Mouse (Mus musculus) megakaryocyte-erythroid progenitor cell, adult 5-6 weeks (primary cell): ENCODE data around the gene Ptges2. TPM values are rescaled to one million over a fixed set of nuclear protein-coding genes. Genes with fewer than 3 reads are reported as not detected.
A peak's percentile ranks its signal among the peaks of the same experiment; 100 is the strongest.
"Not testable (repeated sequence)": the region's sequence is repeated elsewhere in the genome, so short reads cannot be mapped to it uniquely, and the experiment has no call there.

ENCODE experiments used
- ATAC-seq: replicated peaks from 2 replicates; pipeline ENCODE4 v1.8.0; 2016; ENCODE audit warnings: mild to moderate bottlenecking, inconsistent platforms; ENCODE audit not compliant: severe bottlenecking, poor library complexity, low FRiP score, low TSS enrichment
- total RNA-seq, 2 experiments: library from RNA; stranded (forward) in 1 of 2; stranded (reverse) in 1 of 2; fragments of 200-1000, 215-1000 nt in 1 of 2; fragments of >200 nt in 1 of 2; fragmentation: Nextera tagmentation in 1 of 2; gene quantifications; 2 replicates each; pipeline ENCODE4 v1.2.3; 2014 to 2017

The Ptges2 gene
- total RNA-seq (2014; fragmentation: Nextera tagmentation) (10.3 and 11.2 TPM in 2 replicates), total RNA-seq (2017) (14.4 and 18.4 TPM in 2 replicates)

DNA sequence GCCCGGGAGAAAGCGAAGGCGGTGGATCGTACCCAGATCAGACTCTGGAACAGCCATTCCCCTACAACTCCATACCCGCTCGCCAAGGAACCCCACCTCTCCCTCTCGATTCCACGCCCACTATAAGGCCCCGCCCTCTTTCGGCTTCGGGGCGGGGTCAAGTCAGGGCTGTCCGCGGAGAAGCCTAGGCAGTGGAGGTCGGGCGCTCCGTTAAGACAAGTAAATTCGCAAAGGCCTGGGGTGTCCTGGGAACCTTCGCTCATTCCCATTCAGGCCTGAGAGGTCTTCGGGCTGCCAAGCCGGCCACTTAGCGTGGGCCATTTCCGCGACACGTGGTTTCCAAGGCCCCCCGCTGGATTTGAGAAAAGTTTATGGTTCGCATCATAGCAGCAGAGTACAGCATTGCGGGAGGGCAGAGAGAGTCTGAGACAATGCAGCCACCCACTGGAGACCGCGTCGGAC lies at the start of gene Ptges2:
Gene Ptges2, plus strand, starts transcription at position 413 of the 462 bp plus-strand sequence.
- ATAC-seq: peak; percentile 78

DNA sequence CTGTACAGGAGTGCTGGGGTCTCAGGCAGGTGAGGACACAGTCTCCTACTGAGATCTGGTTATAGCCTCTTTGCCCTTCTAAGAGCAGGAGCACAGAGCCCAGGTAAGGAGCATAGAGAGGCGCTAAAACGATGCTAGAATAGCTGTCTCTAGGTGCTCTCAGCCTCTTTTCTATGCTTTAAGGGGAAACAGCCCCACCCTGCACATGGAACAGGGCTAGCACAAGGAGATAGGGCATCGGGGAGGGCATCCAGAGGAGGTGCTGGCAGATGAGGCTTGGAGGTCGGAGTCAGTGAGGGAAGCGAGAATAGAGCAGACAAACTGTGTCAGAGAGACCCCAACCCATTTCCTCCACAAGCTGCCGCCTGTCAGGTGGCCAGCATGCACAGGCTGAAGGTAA lies 48.7 kb upstream of the Ptges2 start:
- ATAC-seq: no peak

DNA sequence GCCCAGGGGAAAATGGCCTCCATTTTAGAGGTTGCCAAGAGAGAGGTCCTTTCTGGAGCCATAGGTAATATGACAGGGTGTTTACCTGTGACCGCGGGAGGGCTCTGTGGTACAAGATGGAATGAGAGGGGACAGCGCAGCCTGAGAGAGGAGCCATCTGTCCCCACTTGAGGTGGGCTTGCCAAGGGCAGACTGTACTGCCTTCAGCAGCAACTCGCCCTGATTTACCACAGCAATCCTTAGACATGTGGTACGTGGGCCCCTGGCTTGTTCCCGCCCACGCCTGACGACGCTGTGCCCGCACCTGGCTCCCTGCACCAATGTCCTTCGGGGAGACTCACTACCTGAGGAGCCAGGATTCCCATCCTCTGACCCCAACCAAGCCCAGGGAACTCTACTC lies 47.4 kb upstream of the Ptges2 start:
- no peak for ATAC-seq

DNA sequence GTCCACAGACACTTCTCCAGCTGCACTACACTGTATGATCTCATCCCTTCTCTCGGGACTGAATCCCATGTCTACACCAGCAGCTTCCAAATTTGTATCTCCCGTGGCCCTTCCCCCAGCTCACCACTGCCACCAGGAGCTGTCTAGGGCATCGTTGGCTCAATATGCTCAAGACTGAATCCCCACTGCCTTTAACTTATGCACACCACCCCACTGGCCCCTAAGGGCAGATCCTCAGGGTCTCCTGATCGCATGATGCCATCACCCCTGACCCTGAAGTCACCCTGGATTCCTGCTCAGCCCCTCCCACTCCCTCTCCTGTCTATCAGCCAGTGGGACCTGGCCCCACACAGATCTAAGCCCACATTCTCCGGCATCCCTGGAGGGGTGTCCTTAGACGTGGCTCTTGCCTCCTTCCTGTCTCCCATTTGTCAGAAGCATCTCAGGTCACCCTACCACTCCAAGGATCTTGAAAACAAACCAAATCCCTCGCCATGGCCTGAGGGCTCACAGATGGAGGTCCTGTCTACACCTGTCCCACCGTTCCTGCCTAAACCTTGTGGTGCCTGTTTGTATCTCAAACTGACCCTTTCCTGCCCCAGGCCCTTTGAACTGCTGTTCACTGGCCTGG lies 46.0 kb upstream of the Ptges2 start:
- ATAC-seq: no peak

DNA sequence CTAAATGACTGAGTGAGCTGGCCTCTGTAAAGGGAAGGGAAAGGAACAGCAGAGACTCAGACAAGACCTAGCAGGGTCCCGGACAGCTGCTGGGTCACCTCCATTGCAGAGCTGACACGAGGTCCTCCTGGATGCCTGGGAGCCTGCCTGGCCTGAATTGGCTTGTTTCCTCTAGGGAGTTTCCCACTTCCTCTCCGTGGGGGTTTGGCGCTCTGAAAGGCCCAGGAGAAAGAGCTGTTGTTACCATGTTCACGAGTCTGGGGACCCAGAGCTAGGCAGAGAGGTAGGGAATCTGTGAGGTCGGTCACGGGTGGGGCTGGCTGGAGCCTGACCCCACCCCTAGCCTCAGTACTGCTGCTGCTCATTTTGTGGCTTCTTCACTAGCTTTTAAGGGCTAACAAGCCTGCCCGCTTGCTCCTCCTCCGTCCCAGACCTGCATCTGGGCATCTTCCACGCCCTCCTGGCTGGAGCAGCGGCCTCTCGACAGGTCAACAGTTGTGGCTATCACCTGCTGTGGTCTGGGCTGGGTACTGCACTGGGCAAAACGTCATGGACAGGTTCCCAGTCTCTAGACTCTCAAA lies 45.1 kb upstream of the Ptges2 start:
- no peak for ATAC-seq

DNA sequence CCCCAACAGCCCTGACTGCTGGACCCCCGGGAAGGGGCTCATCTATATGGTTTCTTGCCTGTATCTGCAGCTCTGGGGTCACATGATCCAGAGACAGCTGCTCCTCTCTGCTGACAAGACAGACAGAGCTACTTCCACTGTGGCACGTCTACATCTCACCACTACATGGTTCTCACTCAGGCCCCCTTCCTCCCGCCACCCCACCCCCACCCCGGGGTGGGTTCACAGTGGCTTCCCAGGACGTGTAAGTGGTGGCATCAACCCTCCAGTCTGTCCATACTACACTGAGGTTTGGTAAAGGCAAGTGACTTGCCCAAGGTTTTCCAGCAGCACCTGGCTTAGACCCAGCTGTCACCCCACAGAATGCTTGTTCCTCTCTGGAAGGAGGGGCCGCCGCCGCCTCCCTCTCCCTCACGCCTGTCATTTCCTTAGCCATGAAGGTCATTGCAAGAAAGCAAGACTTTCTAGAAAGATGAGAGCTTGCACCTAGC lies 44.2 kb upstream of the Ptges2 start:
- ATAC-seq: no peak

DNA sequence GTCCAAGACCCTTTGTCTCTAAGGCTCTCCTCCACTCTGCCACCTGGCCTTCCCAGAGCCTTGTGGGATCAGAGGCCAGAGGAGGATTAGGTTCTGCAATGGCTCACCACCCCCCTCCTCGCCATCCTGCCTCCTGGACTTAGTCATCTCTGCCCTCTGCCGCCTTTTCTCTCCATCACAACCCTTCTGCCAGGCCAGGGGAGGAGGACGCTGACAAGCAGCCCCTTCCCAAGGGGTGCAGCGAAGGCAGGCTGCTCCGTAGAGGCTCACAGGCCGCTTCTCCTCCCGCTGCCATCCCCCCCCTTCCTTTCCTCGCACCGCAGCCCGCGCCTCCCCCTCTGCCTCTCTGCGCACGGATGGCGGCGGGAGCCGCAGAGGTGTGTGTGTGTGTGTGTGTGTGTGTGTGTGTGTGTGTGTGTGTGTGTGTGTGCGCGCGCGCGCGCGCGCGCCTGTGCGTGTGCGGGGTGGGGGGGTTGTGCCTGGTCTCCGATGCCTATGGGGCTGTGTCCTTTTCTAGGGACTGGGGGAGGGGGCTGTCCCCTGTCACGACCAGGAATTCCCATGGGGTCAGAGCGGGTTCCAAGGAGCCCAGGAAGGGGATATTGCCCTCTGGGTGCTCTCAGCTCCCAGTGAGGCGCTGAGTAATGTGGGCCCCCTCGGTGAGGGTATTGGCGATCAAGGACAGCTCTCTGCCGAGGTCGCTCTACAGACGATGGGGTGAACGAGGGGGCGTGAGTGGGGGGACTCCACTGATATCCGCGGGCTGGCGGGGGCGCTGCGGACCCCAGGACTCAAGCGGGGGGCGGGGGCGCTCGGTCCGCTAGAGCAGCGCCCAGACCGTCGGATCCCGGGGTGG lies 43.3 kb upstream of the Ptges2 start, which contains the start of gene Ciz1:
Gene Ciz1, plus strand, starts transcription at position 177 of the 856 bp plus-strand sequence.
- ATAC-seq: no peak

DNA sequence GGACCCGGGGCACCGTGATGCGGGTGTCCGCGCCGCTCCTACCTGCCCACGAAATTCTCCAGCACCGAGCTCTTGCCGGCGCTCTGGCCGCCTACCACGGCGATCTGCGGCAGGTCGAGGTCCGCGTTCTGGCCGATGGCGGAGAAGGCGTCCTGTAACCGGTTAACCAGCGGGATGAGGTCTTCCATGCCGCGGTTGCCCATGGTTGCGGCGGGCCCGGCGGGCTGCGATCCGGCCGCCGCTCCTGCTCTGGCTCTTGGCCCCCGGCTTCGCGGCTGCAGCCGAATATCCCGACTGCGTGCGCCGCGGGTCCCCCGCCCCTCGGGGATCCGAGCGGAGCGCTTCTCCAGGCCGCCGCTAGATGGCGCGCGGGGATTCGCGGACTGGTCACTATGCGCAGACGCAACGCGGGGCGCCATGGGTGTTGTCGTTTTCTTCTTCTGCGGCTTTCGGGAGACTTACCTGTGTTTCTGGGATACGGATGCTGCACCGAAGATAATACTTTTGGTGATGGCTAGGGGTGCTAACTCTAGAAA lies 42.6 kb upstream of the Ptges2 start, which contains the start of gene Dnm1:
Gene Dnm1, minus strand, starts transcription at position 332 of the 536 bp plus-strand sequence.
- peak; percentile 75 for ATAC-seq

DNA sequence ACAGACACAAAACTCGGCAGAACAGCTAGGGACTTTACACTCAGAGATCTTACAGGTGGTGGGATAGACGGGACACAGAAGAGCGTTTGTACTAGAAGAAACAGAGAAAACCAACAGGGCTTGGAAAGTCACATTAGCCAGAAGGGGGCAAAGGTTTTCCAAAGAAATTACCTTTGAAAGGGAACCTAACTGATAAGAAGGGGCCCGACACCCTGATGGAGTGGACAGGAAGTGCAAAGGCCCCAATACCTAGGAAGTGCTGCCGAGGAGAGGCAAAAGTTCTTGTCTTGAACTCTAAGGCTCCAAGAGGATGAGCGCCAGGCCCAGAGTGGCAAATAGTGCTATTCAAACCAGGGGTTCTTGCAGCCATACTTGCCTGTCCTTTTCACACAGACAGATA lies 41.9 kb upstream of the Ptges2 start:
- ATAC-seq: no peak

DNA sequence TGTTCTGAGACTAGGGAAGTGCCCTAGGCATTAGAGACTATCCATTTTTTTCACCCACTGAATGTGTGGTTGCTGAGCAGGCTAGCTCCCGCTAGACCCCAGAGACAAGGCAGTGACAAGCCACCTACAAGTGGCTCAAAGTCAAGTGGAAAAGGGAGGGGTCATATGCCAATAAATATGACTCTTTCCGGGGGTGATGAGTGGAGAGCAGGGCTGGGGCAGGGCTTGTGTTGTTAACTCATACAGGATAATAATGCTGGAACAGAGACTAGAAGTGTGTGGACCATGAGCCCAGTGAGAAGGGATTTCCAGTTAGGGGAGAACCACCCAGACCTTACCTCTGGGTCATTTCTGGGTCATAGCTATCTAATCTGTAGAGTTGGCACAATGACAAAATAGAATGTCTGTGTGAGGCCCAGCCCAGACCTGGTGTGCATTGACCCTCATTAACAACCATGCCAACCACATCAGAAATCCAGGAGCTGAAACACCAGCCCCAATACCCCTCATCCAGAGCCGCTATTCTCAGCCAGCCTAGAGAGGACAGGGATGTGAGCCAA lies 41.3 kb upstream of the Ptges2 start:
- no peak for ATAC-seq

DNA sequence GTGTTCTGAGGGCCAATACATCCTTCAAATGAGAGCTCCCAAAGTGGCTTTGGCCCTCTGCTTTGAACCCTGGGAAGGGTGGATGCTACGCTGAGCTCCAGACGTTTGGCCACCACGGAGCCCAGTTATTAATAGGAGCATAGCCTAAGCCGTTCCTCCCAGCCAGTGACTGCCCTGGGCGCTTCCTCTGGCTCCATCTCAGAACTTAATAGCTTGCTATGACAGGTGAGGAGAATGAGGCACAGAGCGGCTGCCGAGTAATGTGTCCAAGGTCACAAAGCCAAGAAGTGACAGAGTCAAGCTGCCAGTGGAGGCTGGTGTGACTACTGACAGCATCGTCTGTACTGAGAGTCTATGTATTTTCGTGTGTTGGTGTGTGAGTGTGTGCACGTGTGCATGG lies 39.5 kb upstream of the Ptges2 start:
- no peak for ATAC-seq

DNA sequence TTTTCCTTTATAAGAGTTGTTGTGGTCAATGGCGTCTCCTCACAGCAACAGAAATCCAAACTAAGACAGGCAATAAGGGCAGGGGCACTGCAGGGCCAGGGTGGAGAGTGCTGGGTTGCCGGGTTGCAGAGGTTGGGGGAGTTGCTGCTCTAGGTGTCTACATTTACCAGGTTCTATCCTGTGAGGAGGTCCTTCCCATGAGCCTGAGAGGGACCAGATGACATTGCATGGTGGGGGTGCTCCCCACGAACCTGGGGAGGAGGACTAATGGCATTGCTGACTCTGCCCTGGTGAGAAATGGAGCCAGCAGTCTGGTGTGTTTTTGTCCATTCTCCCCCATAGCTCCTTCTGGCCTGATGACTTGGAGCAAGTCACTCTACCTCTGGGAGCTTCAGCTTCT lies 38.0 kb upstream of the Ptges2 start:
- ATAC-seq: no peak

DNA sequence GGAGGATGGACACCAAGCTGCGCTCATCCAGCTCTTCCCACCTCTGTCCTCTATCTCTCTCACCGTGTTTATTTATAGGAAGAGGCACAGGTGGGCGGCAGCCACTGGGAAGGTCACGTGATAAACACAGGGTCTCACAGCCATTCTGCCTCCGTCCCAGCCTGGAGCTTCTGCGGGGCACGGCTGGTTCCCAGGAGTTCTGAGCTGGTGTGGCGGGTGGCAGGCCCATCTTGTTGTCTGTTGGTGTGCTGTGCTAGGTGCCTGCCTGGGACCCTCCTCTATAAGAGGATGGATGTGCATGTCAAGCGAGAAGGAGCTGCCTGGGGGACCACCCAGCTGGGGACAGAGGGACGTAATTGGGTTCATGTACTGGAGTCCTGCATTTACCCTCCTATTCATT lies 37.3 kb upstream of the Ptges2 start:
- no peak for ATAC-seq

DNA sequence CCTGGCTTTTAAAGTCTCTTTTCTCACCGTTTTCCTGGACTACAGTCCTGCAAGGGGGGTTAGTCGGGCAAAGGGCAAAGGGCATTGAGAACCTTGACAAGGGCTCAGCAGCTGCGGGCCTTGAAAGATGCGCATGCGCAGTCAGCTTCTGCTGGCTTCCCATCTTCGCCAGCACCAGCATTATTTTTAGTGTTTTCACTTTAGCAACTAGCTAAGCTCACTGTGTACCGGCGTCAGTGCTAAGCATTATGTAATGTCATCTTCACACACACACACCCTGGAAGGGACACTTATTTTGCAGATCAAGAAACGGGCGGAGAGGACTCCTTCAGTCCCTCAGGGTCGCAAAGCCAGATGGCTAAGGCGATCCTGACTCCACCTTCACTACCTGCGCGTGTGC lies 35.0 kb upstream of the Ptges2 start:
- no peak for ATAC-seq

DNA sequence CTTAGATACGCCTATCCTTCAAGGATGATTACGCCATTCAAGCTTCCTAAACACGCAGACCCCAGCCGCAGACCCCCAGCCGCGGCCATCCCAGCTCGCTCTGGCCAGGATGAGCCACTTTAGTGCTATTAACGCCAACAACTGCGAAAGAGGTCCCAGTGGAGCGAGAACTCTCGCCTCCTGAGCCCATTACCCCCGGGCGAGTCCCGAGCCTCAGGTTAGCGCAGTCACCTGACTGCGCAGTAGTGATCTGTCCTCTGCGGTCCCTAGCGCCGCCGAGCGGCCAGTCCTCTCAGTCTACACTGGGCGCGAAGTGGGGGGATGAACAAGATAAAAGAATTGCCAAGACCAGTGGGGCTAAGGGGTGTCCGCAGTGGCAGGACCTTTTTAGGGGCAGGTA lies 34.3 kb upstream of the Ptges2 start:
- ATAC-seq: peak; percentile 64

DNA sequence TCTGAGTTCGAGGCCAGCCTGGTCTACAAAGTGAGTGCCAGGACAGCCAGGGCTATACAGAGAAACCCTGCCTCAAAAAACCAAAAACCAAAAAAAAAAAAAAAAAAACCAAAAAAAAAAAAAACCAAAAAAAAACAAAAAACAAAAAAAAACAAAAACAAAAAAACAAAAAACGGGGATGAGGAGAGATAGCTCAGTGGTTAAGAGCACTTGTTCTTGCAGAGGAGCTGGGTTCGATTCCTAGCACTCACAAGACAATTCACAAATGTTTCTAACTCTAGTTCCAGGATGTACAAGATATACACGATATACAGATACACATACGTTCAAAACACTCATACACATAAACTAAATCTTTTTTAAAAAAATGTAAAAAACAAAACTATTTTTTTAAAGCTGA lies 33.4 kb upstream of the Ptges2 start:
- ATAC-seq: not testable (repeated sequence)

DNA sequence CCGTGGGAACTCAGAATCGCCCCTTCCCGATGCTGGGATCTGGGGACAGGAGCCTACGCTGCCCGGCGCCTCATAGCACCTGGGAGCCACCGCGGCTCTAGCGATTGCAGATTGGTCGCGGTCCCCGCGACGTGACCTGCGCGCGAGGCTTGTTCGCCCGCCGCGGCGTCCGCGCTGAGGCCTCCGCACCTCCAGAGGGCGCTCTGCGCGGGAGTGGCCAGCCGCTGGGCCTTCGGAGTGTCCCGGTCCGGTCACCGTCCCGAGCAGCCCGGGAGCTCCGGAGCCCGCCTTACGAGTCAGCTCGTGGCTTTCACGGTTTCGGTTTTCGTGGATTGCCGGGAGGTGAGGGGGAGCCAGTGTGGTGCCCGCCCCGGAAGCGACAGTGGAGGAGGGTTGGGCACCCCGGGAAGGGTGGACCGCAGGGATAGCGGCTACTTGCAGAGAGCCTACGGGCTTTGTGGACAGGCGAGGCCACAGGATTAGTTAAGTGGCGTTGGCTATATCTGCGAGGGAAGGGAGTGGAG lies 32.8 kb upstream of the Ptges2 start:
- ATAC-seq: peak; percentile 79

DNA sequence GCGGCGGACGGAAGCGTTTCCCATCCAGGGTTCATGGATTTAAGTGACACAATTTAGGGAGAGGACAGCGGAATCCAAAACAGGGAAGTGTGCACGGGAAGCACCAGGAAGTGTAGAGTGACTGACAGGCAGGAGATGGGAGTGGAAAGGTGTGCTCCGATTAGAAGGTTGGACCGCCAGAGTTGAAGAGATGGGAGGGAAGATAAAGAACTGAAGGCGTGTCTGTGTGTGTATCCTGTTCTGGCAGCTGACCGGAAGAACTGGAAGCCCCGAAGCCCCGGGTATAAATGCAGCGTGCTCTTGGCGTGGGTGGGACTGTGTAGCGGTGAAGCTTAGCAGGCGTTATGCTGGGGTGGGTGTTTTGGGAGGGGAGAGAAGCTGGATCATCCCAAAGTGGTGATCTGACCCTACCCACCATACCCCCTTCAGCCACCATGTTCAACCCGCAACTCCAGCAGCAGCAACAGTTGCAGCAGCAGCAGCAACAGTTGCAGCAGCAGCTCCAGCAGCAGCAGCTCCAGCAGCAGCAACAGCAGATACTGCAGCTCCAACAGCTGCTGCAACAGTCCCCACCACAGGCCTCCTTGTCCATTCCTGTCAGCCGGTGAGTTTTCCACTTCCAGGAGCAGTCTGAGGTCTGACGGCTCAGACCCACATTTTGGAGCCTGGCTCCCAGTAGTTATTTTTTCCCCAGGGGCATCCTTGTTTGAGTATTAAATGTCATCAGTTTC lies 32.2 kb upstream of the Ptges2 start:
- ATAC-seq: 0 out of 2 replicates have a peak, but pooled peaks have one; percentile 3

DNA sequence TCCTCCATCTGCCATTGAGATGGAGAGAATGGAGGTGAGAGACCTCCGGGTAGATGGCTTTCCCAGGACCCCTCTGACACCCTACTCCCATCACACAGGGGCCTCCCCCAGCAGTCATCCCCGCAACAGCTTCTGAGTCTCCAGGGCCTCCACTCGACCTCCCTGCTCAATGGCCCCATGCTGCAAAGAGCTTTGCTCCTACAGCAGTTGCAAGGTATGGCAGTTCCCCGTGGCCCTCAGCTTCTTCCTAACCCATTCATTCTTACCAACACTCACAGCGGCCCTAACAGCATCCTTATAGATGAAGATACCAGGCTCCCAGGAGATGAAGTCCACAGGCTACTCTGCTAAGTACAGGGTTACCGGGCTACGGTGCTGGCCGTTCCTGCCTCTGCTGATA lies 31.6 kb upstream of the Ptges2 start:
- no peak for ATAC-seq
